Mouse (Mus musculus) frontal cortex, adult 2 months (tissue): ENCODE data around the gene Sacm1l. TPM values are rescaled to one million over a fixed set of nuclear protein-coding genes. Genes with fewer than 3 reads are reported as not detected.

Experiments
- DNase-seq, 2 experiments: peaks; one replicate each; pipeline ENCODE4 v3.0.0; 2022; ENCODE audit warnings: low spot score in 1 of 2; ENCODE audit errors: extremely low spot score in 1 of 2
- polyA plus RNA-seq: library from polyadenylated mRNA; depleted of rRNA; stranded (reverse); fragments of >200 nt; gene quantifications from 2 replicates; pipeline ENCODE4 v1.2.3, GENCODE M21; 2012

Gene Sacm1l
- polyA plus RNA-seq, 1 experiment = 40.8 TPM

DNA sequence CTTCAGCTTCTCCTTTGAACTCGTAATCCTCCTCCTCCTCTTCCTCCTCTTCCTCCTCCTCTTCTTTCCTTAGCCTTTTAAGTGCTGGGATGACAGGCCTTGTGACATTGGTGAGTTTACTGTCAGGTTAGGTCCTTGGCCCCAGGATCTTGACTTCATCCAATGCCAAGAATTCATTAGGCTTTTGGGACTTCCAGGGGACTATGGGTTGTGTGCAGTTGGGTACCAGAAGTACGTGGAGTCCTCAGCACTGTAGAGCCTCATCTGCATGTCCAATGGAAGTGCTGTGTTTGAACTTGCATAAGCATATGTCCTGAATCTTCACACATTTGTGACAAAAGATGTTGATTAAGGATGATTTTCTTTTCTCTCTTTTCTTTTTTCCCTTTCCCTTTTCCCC is 20.6 kb upstream of the Sacm1l start:
- no peak for DNase-seq

- DNase-seq = peak in 1 of 2 experiments; percentile 50
Observed at GRCm38 (mm10) chr9:123509638-123510604, 19.6 kb upstream of the Sacm1l start.

DNA sequence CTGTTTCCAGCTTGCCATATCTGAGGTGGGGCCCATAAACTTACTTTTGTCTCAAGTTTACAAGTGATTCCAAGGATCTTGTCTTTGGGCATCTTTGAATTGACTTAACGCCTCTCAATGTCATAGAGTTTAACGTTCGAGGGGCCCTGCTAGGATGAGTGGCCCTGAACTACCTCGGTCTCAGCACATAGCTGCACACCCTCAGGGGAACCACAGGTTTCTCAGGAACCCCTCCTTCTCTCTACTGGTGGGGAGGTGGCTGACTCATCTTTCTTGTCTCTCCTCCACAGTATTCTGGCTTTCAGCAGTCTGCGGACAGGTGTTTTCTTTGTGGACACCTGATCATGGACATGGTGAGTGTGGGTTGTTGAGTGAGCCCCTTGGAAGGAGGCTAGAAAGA is 18.6 kb upstream of the Sacm1l start:
- DNase-seq = no peak

DNA sequence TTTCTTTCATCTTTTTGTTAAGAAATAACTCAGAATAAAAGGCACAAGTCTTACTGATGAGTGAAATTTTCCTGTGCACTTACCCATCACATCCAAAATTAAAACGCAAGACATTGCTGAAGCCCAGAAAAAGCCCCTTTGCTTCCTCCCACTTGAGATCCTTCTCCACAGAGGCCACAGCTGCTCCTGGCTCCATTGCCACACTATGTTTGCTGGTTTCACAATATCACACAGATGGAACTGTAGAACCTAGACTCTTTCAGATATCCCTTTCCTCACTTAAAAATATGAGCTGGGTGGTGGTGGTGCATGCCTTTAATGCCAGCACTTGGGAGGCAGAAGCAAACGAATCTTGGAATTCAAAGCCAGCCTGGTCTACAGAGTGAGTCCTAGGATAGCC is 17.1 kb upstream of the Sacm1l start:
- peak in 1 of 2 experiments; percentile 26 for DNase-seq

GRCm38 (mm10) chr9:123515087-123515486 is 14.5 kb upstream of the Sacm1l start:
- no peak for DNase-seq

DNA sequence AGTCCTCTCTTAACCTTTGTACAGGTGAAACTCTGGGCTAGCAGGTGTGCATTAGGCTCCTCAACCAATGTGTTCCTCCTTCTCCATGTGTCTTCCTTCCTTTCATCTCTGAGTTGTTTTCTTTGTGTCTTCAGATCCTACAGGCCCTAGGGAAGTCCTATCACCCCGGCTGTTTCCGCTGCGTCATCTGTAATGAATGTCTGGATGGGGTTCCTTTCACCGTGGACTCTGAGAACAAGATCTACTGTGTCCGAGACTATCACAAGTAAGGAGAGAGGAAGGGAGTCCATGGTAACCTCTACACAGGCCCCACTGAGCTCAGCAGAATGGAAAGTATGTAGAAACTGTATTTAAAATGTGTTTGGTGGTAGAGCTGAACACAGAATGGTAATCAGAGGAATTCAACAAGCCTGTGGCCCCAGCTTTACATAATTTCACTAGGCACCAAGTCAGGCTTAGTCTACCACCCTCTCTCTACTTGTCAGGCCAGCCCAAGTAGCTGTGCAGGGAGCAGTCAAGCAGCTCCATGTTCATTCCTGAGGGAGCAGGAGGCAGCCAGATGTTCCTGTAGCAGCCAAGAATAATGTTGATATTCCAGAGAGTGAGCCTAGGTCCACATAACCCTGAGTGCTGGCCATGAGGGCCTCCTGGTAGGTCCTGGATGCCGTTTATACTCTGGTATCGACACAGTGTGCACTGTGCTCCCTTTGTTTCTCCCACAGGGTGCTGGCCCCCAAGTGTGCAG is 12.7 kb upstream of the Sacm1l start:
- no peak for DNase-seq

- DNase-seq = no peak
Observed at GRCm38 (mm10) chr9:123518969-123519894, 10.3 kb upstream of the Sacm1l start.

- DNase-seq = no peak
Observed at GRCm38 (mm10) chr9:123520735-123521134, 8.8 kb upstream of the Sacm1l start.

GRCm38 (mm10) chr9:123523676-123524075 is 5.9 kb upstream of the Sacm1l start:
- peak in 1 of 2 experiments; percentile 26 for DNase-seq

GRCm38 (mm10) chr9:123525095-123525494 is 4.5 kb upstream of the Sacm1l start:
- peak in 1 of 2 experiments; percentile 80 for DNase-seq

DNA sequence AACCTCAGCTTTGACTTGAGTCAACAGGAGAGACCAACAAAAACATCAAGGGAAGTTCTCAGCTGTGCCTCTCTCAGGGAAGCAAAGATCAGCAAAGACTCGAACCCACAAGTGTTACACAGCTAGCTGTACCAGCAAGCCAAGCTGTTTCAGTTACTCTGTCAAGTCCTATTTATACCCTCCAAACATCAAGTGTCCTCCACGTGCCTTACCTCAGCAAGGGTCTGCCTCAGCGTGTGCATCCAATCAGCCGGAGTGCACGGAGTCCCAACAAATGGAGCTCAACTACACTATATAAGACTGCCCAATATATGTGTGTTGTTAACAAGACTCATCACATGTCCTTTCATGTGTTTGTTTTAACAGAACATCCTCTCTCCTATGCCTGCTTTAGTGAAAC is 3.1 kb upstream of the Sacm1l start:
- no peak for DNase-seq

DNA sequence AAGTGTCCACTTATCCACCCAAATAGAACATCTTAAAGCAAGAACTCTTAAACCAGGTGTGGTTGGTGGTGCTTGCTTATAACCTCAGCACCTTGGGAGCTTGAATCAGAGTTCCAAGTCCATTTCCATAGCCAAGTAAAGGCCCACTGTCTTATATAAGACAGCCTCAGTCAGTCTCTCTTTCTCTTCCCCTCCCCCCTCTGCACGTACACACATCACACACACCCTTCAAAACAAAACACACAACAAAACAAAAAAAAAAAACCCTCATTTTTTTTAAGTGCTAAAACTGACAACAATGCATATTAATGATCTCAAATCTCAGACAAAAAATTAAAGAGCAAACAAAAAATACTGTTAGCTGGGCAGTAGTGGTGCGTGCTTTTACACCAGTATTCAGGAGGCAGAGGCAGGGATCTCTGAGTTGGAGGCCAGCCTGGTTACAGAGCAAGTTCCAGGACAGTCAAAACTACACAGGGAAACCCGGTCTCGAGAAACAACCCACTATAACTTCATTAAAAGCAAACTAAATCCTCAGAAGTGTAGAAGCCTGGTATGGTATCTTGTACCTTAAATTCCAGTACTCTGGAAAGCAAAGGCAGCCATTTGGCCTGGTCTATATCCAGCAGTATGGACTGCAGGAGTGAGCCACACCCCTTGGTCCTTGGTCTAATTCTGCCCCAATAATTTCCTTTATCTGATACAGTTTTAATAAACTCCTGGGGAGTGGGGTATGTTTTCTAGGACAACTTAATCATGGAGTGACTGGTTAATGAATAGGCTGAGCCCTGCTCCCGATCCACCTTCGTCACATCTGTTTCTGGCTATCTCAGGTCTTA is 1.3 kb upstream of the Sacm1l start:
- peak in 1 of 2 experiments; percentile 41 for DNase-seq

- DNase-seq = peak in 1 of 2 experiments; percentile 52
Observed at GRCm38 (mm10) chr9:123528926-123529295, 648 bp upstream of the Sacm1l start.

- DNase-seq = peak in 1 of 2 experiments; percentile 26
Observed at GRCm38 (mm10) chr9:123530158-123530475, 558 bp downstream of the Sacm1l start.

- DNase-seq = no peak
Observed at GRCm38 (mm10) chr9:123530566-123531130, 1.1 kb downstream of the Sacm1l start.

DNA sequence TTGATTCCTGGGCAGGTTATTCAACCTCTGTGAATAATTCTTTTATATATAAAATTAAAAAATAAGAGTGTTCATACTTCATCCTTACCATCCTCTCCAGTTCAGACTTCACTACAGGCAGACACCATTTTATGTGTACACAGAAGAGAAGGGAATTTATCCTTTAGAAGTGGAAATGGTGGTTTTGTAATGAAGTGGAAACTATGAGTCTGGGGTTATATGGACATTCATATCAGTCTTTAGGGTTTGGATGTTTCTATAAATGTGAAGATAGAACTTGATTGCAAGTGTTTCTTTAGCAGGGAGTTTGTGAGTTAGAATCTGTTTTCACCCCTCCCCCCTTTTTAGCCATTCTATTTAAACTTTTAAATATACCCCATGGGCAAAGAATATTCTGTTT is 1.7 kb downstream of the Sacm1l start:
- no peak for DNase-seq

- DNase-seq = no peak
Observed at GRCm38 (mm10) chr9:123536613-123537012, 7.1 kb downstream of the Sacm1l start.

DNA sequence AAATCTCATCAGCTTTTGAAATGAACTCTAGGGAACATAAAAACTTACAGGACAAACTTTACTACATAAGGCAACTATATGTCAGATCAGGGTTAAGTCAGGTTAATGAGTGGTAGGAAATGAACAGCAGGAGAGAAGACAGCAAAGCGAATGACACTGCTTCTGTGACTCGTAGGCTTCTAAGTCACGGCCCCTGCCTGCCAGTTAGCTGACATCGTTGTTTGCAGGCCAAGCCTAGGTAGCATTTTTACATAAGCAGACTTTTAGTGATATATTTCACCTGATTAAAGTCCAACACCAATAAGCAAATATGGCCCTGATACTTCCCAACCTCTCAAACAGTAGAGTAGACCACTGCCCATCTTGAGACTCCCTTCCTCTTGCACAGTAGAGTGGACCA is 8.6 kb downstream of the Sacm1l start:
- DNase-seq = no peak

- no peak for DNase-seq
Observed at GRCm38 (mm10) chr9:123539093-123539492, 9.5 kb downstream of the Sacm1l start.
